Mouse (Mus musculus): ENCODE results near the gene A730009L09Rik.

The A730009L09Rik gene

DNA sequence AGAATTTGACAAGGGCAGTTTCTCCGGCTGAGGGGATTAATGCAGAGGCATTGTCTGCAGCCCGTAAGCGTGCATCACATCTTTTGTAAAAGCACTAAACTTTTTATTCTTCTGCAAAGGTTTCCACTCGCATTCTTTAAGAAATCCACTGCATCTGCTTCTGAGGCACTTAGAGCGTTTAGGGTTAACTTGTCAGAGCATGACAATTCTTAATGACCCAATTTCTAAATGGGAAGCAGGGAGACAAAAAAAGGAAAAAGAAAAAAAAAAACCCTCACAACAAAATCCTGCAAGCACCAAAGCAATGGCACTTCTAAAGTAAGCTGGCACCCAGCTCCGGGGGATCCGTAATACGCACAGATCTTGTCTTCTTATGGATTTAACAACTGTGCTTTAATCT, at the start of gene A730009L09Rik:
TSS of gene A730009L09Rik (plus strand) at position 301 of the 400 bp plus-strand sequence.
- ATAC-seq (ENCODE audit: insufficient number of reproducible peaks, low FRiP score, low TSS enrichment): no peak

DNA sequence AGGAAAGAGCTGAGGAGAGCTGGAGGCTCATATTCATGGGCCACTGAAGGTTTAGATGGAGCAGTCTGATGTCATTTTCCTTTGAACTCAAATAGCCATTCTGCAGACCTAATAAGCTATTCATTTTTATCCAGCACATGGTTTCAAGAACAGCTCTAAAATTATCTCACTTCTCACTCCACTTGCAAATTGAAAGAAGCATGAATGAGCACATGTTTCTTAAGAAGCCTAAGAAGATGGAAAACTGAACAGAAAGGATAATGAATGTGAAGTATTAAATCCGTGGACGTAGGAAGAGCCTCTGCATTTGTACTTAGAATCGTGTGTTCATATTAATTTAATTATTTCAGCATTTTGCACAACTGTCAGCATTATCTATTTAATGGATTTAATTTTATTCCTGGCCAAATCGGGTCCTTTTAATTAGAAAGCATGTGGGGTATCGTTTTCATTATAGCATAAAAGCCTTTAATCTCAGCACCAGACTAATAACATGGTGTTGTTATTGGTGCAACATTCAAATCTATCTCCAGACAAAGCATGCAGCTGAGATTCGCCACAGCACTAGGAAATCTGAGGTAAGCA, 49.2 kb upstream of the A730009L09Rik start:
- no peak for ATAC-seq (ENCODE audit: insufficient number of reproducible peaks, low FRiP score, low TSS enrichment)

DNA sequence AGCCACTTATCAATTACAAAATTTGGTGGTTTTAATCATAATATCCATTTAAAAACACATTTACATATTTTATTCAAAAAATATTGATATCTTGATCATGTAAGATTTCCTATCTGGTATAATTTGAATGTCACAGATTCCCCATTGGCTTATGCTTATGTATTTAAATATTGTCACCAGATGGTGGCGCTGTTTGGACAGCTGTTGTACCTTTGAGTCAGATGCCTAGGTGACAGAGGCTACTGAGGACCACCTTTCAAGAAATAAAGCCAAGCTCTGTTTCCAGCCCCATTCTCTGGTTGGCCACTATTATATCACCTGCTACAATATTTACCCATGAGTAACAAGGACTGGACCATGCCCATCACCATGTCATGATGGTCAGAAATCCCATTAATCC, 46.0 kb upstream of the A730009L09Rik start:
- ATAC-seq (ENCODE audit: insufficient number of reproducible peaks, low FRiP score, low TSS enrichment): no peak

DNA sequence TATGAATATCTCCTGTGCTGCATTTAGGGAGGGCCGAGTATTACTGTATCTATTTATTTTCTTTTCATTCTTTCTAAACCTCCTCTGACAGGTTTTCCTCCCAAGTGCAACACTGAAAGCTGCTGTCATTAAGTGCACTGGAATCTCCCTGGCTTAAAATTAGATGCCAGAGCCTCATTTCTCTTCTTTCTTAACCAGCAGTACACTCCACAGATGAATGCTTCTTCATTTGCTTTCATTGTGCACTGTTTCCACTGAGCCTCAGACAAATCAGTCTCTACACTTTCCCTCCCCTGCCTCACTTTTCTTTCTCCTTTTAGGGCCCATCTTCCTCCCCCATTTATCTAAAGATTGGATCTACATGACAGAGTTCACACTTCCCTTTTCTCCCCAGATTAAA, 44.9 kb upstream of the A730009L09Rik start:
- ATAC-seq (ENCODE audit: insufficient number of reproducible peaks, low FRiP score, low TSS enrichment): no peak

DNA sequence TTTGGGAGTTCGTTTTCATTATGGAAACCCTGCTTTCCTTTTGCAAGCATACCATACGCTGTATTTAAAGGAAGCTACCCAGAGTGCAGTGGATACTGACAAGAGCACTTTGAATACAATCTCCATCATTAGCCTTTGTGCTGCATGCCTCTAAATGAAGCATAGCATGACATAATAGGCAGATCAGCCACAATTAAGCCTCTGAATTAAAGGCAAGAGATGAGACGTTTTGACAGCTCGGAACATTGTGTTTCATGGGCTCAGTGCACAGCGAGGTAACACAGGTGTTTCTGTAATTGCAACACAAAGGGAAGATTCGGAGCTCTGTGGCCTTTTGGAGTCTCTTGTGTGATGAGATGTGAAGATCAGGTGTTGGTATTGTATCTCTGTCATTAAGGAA, 41.5 kb upstream of the A730009L09Rik start:
- ATAC-seq (ENCODE audit: insufficient number of reproducible peaks, low FRiP score, low TSS enrichment): no peak

DNA sequence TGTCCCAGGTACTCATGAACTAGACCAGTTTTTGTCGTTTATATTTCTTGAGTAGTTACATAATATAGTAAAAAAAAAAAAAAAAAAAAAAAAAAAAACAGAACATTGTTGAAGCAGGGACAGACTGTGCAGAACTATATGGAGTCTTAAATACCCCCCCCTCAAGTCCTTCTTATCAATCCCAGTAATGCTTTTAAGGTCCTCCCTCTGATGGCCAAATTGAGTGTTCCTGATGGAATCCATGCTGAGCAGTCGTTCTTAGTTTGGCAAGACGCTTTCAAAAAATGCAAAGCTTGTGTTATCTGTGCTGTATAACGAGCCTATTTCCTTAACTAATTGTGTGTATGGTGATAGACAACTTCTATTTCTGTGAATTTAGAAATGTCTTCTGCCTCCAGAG, 40.2 kb upstream of the A730009L09Rik start:
- ATAC-seq (ENCODE audit: insufficient number of reproducible peaks, low FRiP score, low TSS enrichment): no peak

DNA sequence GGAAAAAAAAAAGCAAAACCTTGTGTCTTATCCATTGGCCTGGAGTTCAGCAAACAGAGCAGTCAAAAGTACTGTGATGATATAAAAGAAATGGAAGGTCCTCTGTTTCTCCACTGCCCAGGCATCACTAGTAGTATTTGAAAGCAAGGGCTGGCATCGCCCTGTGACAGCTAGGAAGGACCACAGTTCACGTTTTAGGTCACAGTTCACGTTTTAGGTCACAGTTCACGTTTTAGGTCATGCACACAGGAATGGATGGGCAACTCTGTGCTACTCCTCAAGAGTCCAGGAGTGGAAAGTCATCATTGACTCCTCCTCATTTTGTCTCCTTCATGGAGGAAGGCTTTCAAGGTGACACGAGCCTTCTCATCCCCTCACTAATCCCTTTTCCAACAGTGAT, 38.0 kb upstream of the A730009L09Rik start:
- no peak for ATAC-seq (ENCODE audit: insufficient number of reproducible peaks, low FRiP score, low TSS enrichment)

DNA sequence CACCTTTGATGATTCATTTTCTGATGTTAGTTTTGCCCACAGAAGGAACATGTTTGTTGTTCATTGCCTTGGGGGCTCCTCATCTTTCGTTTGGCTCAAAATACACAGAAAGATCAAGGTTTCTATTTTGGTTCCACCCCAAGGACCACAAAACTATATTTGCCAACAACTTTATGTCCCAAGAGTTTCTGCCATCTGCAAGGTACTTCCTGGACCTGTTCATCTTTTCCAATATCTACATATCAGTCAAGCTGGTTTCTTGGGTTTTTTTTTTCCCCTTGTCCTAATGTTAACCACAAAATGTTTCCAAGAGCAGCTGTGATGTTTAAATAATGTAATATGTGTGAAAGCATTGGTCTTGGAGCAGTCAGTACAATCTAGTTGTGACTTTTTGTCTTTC, 37.4 kb upstream of the A730009L09Rik start:
- no peak for ATAC-seq (ENCODE audit: insufficient number of reproducible peaks, low FRiP score, low TSS enrichment)

DNA sequence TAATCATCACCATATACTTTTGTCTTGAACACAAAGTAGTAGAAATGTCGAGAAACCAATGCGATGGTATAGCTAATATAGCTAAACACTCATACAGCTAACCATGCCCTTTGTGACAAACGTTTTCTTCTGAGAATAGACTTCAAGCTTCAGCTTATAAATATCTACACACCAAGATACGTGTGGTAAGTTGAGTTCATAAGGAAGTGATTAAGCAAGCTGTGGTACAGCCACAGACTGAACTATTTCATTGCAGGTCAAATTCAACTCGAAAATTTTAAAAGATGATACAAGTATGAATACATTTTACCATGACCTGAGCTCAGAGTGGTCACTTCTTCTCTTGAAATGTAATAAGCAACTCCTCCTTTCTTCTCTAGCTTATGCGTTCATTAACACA, 37.0 kb upstream of the A730009L09Rik start:
- no peak for ATAC-seq (ENCODE audit: insufficient number of reproducible peaks, low FRiP score, low TSS enrichment)

DNA sequence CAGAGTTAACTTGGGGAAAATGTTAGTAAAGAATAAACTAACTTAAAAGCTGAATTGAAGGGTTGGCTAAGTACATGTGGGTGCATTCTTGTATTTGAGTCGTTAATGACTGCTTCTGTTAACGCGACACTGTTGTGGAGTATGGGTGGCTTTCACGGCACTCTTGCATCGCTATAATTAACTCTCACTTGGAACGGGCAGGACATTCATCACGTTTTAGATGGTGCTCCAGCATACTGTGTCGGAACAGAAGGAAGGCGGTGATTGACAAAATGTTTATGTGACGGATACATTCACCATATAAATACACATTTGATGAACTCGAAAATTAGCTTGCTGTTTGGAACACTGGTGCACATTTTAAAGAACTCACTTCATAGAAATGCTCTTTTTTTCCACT, 29.0 kb upstream of the A730009L09Rik start:
- no peak for ATAC-seq (ENCODE audit: insufficient number of reproducible peaks, low FRiP score, low TSS enrichment)

DNA sequence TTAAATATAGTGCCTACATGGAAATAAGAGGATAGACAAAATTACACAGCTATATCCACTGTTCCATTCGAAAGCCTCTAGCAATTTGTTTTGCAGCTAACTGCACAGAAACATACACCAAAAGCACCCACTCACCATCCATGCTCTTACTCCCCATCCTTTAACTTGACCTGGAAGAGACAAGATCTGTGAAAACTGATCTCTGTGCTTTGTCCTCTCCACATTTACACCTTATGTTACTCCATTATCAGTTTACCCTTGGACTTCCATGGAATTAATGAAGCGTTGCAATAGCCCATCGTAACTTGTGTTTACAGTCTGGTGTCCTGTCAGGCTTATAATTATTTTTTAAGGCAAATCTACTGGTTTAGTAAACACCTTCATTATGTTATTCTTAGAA, 20.1 kb upstream of the A730009L09Rik start:
- no peak for ATAC-seq (ENCODE audit: insufficient number of reproducible peaks, low FRiP score, low TSS enrichment)

DNA sequence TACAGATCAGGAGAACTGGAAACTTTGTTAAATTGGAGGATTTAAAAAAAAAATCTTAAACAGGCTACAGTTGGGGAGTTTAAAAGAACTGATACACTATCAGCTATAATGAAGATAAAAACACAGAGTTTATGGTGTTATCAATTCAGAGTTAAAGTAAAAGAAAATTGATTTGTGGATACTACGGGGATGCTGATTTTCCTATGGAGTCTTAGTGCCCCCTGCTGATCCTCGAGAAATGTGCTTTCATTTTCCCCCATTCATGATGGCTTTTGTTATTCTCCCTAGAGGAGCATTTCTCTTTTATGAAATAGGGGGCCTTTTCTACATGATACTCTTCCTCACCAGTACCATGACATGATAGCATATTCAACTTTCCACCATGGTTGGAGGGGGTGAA, 19.5 kb upstream of the A730009L09Rik start:
- no peak for ATAC-seq (ENCODE audit: insufficient number of reproducible peaks, low FRiP score, low TSS enrichment)

DNA sequence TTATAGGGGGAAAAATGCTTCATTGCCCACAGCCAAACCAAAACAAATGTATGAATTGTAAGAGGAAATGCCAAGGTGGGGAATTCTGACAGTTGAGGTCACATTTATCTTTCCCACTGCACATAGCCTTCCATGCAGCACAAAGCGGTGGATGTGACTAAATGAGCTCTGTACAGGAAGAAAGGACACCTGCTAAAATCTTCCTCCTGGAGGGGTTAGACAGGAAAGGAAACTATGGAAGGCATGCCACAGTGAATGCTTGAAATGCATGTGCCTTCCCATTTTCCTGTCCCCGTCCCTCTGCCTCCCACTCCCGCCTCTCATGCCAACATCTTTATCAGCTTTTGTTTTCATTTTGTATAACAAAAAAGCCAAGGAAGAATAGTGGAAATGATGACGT, 7.2 kb upstream of the A730009L09Rik start:
- no peak for ATAC-seq (ENCODE audit: insufficient number of reproducible peaks, low FRiP score, low TSS enrichment)

DNA sequence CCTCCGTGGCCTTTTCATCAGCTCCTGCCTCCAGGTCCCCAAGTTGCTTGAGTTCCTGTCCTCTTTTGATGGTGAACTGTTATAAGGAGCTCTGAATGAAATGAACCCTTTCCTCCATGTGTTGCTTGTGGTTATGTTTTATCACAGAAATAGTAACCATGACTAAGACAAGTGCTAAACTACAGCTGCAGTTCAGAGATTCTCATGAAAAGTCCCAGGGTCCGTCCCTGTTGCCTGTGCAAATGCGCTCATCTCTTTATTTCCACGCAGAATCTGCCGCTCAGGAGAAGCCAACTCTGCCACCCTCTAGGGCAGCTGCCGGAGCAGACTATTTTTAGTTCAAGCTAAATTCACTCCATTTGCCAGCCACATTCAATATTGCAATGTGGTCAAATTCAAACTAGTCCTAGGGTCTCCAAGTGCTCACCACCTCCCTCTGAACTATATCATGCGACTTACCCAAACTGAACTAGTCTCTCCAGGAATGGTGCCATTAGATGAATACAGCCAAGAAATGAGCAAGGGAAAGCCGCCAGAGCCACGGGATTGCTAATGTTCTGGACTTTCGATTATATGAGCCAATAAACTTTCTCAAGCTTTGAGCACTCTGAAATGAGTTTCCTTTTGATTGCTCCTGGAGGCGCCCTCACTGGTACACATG, 7.2 kb downstream of the A730009L09Rik start:
- no peak for ATAC-seq (ENCODE audit: insufficient number of reproducible peaks, low FRiP score, low TSS enrichment)

DNA sequence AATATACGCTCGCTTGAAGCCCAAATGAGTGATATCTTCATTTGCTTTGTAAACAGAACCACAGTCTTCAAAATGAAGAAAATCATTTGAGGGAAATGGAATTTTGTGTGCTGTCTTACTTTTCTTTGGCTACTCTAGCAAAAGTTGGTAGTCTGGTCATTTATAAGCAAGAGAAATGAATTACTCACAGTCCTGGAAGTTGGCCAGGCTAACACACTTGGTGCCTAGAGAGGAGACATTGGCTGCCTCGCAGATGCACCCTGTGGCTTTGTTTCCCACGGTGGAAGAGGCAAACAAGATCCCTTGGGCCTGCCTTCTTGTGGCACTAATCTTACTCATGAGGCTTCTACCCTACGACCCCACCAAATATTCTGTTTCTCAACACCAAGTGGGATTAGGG, 8.1 kb downstream of the A730009L09Rik start:
- no peak for ATAC-seq (ENCODE audit: insufficient number of reproducible peaks, low FRiP score, low TSS enrichment)

DNA sequence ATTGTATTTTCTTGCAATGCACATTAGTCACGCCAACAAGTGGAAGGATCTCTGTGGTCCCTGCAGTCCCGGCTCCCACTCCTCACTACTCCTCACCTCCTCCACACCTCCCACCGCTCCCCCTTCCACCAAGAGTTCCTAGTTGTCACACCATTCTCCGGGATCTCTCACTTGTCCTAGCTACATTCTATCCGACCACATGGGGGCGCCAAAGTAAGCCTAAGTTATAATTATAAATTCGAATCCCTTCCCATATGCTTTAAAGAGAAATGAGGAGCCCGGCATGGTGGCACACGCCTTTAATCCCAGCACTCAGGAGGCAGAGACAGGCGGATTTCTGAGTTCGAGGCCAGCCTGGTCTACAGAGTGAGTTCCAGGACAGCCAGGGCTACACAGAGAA, 12.5 kb downstream of the A730009L09Rik start:
- ATAC-seq (ENCODE audit: insufficient number of reproducible peaks, low FRiP score, low TSS enrichment): no peak

DNA sequence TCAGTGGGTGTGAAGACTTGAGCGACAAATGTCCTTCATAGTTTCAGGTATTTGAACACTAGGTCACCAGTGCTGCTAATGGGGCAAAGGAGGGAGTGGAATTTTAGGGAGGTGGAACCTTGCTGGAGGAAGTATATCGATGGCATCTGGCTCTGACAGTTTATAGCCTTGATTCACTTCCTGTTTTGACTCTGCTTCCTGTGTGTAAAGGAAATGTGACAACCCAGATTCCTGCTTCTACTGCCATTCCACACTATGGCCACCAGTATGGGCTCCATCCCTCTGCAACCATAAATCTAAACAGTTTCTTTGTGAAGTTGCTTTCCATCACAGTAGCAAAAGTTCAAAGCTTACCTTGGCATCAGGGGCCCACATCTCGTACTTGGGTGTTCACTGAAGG, 17.9 kb downstream of the A730009L09Rik start:
- no peak for ATAC-seq (ENCODE audit: insufficient number of reproducible peaks, low FRiP score, low TSS enrichment)

DNA sequence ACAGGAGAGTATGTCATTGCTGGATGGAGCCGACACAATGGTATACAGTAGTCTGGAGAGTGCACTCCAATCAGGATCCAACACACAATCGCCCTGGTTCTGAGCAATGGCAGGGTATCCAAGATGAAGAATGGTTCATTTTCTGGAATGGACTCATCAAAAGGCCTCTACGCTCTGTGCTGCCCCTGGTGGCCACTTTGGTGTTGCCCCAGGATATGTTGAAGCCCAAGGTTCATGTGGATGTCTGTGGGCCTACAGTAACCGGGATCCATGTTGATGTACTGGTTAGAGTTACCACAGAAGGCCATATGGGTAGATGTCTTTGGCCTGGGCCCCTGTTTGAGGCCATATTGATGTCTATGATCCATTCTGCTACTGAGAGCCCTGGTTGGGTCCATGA, 31.1 kb downstream of the A730009L09Rik start:
- ATAC-seq (ENCODE audit: insufficient number of reproducible peaks, low FRiP score, low TSS enrichment): no peak

DNA sequence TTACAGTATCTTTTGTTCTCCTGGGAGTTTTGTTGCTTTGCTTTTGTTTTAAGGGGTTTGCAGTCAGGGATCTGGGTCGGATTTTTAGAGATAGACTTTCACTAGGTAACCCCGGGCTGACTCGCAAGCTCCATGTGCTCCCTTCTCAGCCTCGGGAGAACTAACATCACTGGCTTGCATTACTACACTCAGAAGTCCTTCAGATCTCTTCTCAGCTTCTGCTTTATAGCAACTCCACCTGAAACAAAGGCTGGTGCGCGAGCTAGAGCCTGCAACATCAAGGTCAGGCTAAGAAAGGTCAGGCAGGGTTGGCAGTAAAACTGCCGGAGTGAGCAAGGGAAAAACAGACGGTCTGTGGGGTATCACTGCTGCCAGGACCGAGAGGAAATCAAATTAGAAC, 34.2 kb downstream of the A730009L09Rik start:
- no peak for ATAC-seq (ENCODE audit: insufficient number of reproducible peaks, low FRiP score, low TSS enrichment)

DNA sequence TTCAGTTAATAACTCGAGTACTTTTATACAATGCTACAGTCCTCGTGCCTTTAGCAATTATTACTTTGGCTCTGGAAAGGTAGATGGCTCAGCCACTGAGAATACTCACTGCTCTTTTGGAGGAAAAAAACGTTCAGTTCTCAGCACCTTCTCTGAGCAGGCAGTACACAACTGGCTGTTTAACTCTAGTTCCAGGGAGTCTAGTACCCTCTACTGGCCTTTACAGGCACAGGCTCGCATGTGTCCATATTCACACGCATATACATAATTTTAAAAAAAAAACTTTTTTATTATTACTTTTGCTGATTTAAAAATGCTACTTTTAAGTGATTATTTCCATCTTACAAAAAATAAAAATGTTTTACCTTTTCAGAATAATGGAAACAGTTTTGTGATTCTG, 35.5 kb downstream of the A730009L09Rik start:
- ATAC-seq (ENCODE audit: insufficient number of reproducible peaks, low FRiP score, low TSS enrichment): no peak

DNA sequence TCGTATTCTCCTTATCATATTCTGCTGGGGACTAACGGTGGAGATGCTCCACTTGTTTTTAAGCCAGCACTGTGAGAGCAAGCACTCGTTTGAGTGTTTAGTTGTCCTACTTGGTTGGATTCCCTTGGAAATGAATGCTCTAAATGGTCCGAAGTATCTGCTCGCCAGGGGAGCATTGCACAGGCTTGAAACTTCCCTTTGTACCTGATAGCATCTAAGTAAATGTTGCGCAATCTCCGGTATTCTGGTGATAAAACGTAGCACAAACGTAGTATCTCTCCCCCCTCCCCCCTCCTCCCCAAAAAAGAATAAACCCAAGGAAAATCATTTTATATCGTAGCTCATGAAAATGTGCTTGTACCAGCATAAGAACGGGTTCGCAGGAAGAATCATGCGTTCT, 39.1 kb downstream of the A730009L09Rik start:
- no peak for ATAC-seq (ENCODE audit: insufficient number of reproducible peaks, low FRiP score, low TSS enrichment)

DNA sequence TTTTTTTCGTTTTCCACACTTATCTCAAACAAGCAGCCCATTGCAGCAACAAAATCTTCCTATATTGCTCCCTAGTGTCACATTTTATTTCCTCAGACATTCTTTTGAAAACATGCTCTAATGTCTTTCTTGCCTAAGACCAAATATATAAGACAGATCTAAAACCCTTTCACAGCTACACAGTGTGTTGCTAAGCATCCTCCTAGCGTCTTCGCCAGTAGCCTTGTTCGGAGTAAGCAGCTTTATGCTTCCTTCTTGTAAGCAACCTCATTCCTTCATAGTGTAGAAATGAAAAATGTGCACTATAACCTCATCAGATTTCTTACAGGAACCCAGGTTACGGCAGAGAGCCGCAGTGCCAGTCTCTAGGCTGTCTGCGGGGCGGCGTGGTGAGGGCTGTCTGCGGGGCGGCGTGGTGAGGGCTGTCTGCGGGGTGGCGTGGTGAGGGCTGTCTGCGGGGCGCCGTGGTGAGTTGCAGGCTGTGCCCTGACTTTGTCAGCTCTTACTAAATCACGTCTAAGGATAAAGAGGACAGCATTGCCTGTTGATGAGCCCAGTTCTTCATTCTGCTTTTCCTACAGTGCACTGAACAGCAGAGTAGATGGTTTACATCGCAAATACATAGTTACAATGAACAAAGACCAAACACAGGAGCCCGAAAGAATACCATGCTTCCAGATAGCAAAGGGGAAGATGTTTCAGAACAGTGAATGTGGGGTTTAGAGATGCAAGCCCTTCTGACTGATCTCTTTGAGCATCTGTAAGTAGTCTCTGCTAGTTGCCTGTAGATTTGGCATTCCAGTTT, 43.4 kb downstream of the A730009L09Rik start:
- ATAC-seq (ENCODE audit: insufficient number of reproducible peaks, low FRiP score, low TSS enrichment): peak; percentile 41; the same call in 1 of the 2 replicates

Data from cerebellum, adult (tissue).